Mouse (Mus musculus) gonadal fat pad, adult 2 months (tissue): ENCODE measurements around the gene Gm20388. TPM values are rescaled to one million over a fixed set of nuclear protein-coding genes. Genes with fewer than 3 reads are reported as not detected.

Experiments
- DNase-seq: peaks from one replicate; pipeline ENCODE4 v3.0.0-alpha.2; 2012; ENCODE audit warnings: low read depth
- polyA plus RNA-seq: library from polyadenylated mRNA; depleted of rRNA; stranded (reverse); fragments of >200 nt; gene quantifications from 2 replicates; pipeline ENCODE4 v1.2.3, GENCODE M21; 2012

Gm20388 gene
- polyA plus RNA-seq, 1 experiment: 119 TPM

DNA sequence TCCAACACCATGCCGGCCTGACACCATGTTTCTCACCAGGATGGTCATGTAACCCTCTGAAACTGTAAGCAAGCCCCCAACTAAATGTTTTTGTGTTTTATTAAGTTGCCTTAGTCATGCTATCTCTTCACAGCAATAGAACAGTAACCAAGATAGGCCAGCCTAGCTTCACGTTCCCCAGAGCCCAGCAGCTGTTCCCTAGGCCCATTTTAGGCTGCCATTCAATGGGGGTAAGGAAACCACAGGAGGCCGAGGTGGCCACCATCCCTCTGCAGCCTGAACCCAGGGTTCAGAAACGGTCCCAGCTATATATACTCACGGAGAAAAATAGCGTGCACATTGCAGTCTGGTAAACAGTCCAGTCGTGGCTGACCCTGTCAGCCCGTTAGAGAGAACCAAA lies 2633.5 kb downstream of the Gm20388 start:
- DNase-seq: no peak

DNA sequence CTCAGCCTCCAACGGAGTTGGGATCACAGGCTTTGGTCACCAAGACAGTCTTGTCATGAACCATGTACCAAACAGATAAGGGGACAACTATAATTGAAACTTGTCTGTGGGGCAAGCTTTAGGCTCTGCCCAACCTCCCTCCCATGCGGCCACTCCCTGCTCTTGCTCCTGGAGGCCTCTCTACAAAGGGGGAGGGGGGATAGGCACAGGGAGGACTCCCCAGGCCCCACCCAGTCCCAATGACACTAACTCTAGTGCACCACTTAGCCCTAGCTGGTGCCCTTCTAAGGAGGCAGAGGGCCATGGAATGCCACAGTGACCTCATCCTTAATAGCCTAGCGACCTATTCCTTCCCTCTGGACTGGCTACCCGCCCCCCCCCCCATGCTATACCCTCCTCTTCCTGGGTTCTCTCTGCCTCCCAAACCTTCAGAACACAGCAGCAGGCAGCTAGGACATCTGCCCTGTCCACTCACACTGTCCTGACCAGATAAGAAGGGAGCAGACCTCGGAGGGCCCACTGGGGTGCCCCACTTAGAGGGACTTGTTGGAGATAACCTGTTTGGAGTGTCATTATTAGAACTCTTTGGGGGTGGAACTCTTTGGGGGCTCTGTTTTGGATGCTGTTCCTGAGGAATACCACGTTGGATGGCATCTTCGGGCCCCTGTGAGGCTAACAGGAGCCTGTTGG lies 2635.6 kb downstream of the Gm20388 start:
- DNase-seq: no peak

DNA sequence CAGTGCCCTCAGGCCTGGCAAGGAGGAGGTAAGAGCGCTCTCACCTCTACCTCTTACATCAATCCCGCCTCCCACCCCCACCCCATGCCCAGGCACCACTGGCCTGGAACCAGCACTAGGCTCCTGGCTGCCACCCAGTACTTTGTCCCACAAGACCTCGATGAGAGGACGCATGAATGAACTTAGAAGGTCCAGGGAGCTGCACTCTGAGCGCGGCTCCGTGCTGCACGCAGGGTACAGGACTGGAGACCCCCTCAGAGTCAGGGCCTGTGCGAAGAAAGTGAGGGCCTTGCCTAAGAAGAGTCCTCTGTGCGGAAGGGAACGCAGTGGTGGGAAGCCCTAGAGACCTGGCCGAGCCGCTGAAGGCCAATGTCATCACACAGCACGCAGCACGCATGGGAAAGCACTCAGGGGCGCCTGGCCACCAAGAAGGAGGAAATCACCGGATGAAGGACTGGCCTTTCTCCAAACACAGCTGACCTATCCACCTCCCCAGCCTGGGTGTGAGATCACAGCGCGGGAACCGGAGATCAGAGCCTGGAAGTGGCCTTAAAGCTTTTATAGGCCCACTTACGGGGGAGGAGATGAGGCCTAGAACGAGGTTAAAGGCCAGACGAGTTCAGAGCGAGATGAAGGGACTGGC lies 2636.3 kb downstream of the Gm20388 start:
- DNase-seq: no peak

DNA sequence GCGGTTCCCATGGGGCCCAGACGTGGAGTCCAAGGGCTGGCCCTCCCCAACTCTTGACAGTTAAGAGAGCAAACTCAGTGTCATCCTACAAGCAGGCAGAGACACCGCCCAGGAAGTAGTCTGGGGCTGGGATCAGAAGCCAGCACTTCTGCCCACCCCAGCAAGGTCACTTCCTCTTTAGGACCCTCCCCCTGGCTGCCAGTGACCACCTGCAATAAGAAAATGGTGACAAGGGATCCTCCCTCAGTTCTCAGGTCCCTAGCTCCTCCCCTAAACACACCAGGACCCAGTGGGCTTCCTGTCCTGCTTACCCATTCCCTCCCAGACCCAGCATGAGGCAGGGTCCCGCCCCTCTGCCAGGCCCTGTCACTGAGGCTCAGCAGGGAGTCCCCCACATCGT lies 2637.2 kb downstream of the Gm20388 start:
- no peak for DNase-seq

DNA sequence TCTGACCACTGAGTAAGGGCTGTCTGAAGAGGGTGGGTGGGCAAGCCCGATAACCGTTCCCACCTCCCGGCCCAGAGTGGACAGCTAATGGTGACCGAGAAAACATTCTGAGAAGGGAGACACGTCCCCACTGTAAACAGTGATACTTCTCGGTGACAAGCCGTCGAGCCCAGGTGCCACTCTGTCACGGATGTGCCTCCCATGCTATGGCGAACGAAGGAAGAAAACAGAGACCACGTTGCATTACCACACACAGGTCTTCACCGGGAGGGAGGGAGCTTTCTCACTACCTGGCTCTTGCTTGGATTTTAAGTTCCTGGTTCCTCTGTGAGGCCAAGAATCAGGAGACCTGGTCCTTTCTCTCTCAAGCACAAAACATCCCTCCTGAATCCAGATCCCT lies 2637.7 kb downstream of the Gm20388 start:
- DNase-seq: no peak

DNA sequence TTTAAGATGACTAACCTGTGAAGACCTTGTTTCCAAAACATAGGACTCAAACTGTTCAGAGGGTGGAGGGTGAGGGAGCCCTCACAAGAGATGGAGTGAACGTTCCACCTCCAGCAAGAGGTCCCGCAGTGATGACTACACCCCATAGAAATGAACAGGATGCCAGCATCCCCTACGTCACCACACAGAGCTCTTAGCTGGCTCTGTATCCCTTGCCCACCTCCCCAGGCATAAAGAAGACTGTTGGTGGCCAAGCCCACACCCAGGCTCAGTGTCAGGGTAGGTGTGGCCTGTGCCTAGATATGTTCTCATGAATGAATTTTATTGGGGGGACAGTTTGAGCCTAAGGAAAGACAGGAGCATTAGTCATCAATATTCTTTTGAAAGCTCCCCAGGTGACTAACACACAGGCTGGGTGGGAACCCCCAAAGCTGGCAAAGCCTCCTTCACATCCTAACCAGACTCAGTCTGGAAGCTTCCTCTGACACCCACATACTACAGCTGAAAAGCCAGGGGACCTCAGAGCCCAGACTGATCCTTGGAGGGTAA lies 2638.3 kb downstream of the Gm20388 start:
- no peak for DNase-seq

DNA sequence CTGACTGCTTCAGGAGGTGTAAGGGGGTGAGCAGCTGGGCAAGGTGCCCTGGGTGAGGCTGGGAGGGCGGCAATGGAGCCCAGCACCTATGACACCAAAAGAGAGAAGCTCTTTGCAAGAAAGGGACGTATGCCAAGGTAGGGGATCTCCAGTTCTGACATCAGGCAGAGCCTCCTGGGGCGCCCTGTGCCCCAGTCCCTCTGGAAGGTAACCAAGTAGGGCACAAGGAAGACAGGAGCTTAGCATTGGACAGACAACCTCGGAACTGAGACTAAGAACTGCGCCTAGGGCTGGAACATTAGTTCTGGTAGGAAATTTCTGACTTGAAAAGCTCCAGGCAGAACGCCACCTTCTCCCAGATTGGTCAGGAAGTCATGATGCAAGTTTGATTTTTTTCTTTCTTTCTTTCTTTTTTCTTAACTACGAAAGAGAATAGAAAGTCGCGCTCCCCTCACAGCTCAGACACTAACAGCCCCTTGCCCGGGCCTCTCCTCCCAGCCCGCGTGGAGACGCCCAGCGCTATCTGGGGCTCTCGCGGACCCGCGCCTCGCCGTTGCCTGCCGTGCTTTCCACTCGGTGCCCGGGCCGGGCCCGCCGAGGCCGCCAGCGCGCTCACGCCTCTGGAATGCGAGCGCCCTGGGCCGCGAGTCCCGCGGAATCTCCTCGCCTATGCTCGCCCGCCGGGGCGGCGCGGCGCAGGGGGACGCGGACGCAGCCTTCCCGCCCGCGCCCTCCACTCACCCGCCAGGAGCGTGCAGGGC lies 2639.8 kb downstream of the Gm20388 start:
- DNase-seq: no peak

DNA sequence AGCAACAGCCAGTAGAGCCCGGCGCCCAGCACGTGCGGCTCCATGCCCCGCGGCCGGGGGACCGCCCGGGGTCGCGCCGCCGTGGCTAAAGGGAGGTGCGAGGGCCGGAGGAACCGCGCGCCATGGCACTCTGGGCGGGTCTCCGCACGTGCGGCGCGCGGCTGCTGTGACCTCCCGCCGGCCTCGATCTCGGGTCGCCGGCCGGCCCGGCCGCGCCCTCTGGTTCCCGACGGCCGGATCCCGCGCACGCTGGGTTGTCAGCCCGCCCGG lies 2640.3 kb downstream of the Gm20388 start:
- DNase-seq: no peak

DNA sequence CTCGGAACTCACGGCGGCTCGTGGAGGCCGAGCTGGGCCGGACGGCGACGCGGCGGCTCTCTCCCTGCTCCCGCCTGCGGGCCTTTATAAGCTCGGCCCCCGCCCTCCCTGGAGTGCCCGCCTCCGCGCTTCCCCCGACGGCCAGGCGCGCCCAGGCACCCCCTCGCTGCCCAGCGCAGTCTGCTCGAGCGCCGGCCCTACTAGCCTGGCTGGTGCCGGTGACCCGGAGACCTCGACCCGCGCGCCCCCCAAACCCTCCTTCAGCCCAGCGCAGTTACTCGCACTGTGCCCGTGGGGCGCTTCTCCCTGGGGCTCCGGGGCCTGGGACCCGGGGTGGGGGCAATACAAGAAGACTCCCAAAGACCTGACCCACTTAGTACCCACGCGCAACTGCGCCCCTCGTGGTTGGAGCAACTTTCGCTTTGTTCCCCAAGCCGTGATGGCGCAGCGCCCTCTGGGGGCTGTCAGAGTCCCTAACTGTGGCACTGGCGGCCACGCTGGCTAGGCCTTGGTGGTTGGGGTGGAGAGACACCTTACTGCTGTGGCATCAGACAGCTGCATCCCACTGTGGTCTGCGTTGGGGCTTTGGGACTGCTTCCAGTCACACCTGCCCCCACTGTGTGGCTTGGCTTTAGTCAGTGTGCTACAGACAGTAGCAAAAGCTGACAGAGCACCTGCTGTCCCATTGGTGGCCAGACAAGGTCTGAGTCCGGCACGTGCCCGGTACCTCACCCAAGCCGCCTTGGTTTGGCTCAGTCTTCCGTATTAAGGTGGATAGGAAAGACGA lies 2640.8 kb downstream of the Gm20388 start, which contains the start of gene Piezo1:
Gene Piezo1, minus strand, starts transcription at position 65 of the 787 bp plus-strand sequence.
- no peak for DNase-seq

DNA sequence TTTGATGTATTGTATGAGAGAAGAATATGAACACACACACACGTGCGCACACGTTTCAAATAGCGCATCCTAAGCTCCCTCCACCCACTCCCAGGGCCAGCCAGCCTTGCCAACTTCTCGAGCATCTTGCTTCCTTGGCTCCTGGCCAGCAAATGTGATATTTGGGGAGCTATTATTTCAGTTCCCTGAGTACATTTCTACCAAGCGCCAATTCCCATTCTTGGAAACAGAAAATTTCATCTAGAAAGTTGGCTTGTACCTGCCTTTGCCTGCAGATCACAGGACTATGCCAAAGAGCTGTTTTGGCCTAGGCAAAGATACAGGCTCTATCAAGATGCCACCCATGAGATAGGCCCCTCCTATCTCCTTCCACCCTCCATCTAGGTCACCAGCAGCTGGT lies 2644.1 kb downstream of the Gm20388 start:
- no peak for DNase-seq

DNA sequence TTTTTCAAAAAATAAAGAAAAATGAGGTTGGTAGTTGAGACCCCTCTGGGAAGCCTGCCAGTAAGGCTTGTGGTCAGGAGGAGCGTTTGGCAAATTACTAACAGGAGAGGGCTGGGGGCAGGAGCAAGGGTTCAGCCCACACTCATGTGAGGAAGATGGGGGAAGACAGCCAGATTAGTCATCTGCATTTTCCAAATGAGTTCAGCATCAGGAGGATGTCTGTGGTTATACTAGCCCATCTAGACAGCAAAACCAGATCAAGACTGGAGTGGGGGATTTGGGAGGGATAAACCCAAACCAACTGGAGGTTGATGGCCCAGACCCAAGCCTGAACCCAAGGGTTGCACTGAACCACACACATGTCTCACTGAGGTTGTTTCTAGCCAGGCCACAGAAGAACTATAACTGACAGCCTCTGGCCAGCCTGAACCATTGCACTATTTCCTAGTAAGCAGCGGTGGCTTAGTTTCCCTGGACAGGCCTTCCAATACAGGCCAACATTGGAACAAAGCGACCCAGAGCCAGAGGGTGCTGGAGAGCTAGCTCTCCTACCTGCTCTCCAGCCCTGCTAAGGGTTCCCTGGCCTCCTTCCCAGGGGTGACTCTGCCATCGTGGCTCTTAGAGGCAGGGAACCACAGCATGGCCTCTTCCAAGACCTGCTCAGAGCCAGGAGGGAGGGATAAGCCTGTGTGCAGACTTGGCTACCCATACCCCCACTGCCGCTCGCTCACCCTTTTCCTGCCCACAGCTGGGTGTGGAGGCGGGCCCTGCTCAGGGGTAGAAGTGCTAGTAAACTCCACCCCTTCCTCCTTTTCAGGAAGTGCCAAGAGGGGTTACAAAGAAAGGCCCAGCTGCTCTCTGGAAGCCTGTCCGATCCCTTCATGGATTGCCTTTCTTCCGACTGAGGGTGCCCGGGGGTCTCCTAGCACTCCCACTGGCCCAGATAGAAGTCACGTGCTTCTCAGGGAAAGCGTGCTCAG lies 2645.7 kb downstream of the Gm20388 start:
- no peak for DNase-seq

DNA sequence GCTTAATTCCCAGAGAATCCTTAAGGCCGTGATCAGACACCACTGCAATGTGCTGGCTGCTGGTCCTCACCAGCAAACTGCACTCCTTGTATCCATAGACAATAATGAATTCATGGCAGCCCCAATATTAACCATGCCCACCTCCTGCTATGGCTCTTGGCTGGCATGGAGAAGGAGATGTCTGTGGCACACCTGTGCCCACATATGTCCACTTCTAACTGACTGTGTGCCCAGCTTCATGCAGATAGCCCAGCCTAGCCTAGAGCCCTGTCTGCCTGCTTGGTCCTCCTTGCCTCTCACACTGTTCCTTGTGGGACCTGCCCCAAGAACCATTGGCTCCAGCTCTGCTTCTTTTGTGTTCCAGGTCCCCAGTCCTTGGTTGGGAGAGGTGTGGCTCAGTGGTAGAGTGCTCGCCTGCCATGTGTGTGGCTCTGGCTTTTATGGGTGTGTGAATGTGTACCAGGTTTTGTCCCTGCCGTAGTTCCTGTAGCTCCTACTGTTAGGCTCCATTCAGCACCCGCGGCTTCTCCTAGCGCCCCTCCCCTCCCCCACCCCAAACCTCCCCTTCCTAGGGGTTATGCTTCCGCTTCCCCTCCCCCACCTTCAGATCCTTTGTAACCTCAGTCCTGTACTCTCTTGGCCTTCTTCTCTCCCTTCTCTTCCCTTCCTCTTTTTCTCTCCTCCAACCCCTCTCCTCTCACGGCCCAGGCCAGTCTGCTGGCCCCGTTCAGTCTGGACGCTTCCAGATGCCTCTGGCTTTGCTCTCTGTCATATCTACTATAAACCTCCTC lies 2646.8 kb downstream of the Gm20388 start:
- DNase-seq: no peak

DNA sequence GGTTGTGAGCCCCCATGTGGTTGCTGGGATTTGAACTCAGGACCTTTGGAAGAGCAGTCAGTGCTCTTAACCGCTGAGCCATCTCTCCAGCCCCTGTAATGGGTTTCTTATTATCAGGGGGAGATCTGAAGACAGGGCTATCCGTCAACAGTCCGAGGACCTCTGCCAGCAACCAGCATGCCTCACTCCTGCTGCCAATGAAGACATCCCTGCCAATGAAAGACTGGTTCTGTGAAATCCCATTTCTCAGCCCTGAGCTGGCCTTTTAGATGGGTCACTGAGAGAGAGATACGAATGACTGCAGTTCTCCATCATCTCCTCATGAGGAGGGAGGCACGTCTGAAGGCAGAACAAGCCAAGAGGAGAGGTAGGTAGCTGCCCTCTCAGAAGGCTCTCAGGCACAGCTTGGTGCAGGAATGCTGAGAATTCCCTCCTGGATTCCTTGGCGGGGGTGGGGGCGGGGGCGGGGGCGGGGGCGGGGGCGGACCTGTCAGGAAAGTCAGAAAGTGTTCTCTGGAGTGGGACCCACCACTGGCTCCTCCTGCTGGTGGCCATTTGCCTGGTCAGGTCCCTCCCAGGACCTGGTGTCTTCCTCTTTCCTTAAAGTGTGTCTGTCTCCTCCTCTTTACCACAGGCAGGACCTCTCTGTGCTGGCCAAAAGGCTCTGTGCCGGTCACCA lies 2648.2 kb downstream of the Gm20388 start:
- no peak for DNase-seq

DNA sequence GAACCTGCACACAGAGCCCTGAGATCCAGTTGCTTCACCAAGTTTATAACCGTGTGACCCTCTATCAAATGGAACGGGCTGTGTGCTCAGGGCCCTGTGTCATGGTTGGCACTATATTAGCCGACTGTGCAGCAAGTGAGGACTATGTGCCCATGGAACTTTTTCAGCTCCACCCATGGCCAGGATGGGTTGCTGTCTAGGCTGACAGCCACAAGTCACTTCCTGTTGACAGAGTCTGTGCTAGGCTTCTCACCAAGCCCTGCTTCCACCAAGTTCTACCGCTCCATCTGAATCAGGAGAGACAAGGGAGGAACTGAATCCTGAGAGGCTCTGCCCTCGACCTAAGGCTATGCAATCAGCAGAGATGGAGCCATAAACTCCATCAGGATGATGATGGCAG lies 2650.6 kb downstream of the Gm20388 start:
- DNase-seq: no peak

DNA sequence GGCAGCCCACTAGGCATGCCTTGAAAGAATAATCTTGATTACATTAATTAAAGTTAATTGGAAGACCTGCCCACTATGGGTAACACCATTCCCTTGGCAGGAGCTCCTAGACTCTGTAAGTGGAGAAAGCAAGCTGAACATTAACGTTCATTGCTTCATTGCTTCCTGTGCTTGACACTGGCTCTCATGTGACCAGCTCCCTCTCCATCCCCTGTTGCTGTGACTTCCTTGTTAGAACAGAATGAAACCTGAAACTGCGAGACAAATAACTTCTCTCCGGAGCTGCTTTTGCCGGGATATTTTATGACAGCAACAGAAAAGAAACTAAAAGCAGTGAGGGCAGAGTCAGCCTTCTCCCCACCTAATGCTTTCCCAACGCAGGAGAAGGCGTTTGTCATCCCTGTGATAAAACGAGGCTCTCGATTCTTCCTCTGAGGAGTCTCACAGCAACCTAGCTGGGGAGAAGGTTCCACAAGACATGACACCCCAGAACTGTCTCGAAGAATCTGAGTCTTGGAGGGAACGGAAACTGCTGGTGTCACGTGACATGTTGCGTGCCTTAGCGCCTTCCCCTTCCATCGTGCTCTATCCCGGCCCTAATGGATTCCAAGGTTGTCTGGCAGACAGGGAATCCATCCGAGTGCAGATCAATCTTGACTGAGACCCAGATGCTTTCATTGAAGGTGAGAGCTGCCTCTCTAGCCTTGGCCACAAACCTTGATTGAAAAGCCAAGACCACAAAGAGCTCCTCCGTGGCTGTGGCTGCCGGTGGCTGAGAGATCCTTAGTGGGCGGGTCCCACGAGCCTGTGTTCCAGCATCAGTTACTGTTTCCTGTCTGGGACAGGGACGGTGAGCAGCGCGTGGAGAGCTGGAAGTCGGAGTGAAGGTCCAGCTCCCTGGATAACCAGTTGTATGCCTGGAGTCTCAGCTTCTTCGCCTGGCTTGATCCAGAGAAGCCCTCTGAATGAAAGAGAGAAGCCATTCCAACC lies 2654.0 kb downstream of the Gm20388 start:
- no peak for DNase-seq

DNA sequence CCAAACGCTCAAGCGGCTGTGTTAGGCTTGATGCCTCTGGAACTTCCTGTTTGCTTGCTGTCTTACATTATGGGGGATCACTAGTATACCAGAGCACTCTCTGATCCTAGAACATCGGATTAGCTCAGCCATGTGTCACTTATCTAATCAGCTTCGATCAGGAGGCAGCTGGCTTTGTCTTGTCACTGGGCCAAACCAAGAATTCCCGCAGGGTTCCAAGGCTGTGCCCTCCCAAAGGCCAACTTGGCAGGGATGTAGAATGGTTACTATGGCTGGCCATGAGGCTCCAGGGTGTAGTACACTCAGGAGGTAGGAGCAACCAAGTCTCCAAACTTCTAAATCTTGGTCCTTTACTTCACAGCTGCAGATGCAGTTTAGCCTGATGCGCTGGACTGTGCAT lies 2656.1 kb downstream of the Gm20388 start:
- no peak for DNase-seq

DNA sequence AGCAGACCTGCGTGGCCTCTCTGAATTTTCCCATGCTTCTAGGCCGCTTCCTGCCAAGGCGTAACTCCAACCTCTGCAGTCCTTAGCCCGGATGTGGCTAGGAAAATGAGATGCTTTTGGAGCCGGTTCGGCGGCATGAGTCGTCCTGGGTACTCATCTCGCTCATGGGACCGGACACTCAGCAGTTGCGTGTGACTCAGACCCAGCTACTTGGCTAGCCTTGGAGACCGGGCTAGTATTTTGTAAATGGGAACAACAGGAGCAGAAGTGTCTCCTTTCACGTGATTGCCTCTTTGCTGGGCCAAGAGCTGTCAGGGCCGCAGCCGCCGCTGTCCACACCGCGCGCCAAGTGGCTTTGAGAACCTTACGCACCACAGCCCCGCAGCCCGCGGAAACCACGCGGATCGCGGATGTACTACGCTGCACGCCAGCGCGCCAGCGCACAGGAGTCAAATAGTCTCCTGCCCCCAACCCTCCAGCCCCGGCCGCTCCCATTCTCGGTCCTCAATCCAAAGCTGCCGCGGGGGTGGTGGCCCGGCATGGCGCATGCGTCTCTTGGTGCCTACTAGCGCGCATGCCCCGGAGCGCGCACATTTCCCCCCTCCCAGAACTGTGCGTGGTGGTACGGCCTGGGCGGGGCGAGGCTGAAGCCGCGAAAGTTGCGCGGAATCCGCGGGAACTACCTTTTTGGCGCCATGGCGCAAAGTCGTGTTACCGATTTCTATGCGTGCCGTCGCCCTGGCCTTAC lies 2656.9 kb downstream of the Gm20388 start, which contains the start of gene Cdt1:
Gene Cdt1, plus strand, starts transcription at position 655 of the 748 bp plus-strand sequence.
- no peak for DNase-seq
